Mouse (Mus musculus) G1E (cell line): ENCODE measurements around the gene Bud13.
A peak's percentile ranks its signal among the peaks of the same experiment; 100 is the strongest.

Experiments
- CTCF ChIP-seq: IDR thresholded peaks from 2 replicates; pipeline ENCODE4 v1.5.1; 2012; ENCODE audit warnings: low read depth, low read length, inconsistent platforms, mixed read lengths
- GATA2 ChIP-seq: IDR thresholded peaks from 2 replicates; pipeline ENCODE4 v1.6.1; 2012; ENCODE audit warnings: low read depth, low read length, inconsistent platforms, borderline replicate concordance
- POLR2AphosphoS5 ChIP-seq: IDR thresholded peaks from 2 replicates; pipeline ENCODE4 v1.6.1; 2012; ENCODE audit warnings: low read depth, low read length, inconsistent platforms; ENCODE audit not compliant: insufficient replicate concordance

GRCm38 (mm10) chr9:46327706-46328571 lies 45.1 kb downstream of the Bud13 start:
- TF ChIP-seq GATA2 (no peak), CTCF (0 out of 2 replicates have a peak, but pooled peaks have one; percentile 7), POLR2AphosphoS5 (no peak)
